Mouse (Mus musculus): ENCODE data around the gene Clca3a1. TPM values are rescaled to one million over a fixed set of nuclear protein-coding genes. Genes with fewer than 3 reads are reported as not detected.
"Not testable (repeated sequence)": the region's sequence is repeated elsewhere in the genome, so short reads cannot be mapped to it uniquely, and the experiment has no call there.

The Clca3a1 gene
- 0.94 and 0.97 TPM in 2 replicates for polyA plus RNA-seq (2015; fragmentation: Nextera tagmentation; extraction: Ambion mirVana)

DNA sequence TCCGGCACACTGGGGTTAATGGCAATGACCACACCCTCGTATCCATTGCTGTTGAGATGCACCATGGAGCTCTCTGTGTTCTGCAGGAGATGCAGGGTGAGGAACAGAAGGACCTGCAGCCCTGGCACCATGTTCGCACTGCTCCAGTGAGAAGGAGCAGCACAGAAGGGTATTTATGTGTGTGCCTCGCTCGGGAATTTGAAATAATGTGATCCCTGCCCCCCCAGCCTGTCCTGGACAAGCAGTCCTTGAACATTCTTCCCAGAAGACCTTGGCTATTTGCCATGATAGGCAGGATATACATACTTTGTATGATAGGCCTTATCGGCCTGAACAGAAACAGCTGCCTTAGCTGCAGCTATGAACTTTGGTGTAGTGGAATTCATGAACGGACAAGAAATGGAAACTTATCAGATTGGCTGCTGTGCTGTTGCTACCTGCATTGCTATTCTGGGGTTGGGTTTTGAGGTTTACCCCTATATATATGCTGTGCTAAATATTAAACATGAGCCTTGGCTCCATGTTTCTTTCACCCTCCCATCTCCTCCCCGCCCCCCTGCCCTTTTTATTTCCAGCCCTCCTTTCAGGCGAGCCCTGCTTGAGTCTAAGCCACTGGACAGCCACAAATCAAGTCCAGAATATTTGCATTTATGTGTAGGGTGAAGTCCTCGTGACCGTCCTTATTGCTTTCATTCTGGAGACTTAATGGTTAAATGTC, at the start of gene Clca3a1:
Gene Clca3a1, minus strand, starts transcription at position 386 of the 718 bp plus-strand sequence.
- Histone ChIP-seq H3K9me3 (no peaks in the 10 kb centered on the region), H3K36me3 (no peaks in the 10 kb centered on the region), H3K4me1 (peaks cover 4% of the 10 kb centered on the region; the same call in 1 of the 2 replicates), H3K27me3 (no peaks in the 10 kb centered on the region), H3K27ac (no peak within 1 kb of the TSS), H3K4me3 (no peak within 1 kb of the TSS), H3K4me2 (no peak within 1 kb of the TSS), H3K9ac (no peak within 1 kb of the TSS)
- ATAC-seq (ENCODE audit: insufficient number of reproducible peaks, low FRiP score, low TSS enrichment, low read depth): no peak
- 60% methylated on average over 11 of the region's 11 CpGs for whole genome bisulfite sequencing

DNA sequence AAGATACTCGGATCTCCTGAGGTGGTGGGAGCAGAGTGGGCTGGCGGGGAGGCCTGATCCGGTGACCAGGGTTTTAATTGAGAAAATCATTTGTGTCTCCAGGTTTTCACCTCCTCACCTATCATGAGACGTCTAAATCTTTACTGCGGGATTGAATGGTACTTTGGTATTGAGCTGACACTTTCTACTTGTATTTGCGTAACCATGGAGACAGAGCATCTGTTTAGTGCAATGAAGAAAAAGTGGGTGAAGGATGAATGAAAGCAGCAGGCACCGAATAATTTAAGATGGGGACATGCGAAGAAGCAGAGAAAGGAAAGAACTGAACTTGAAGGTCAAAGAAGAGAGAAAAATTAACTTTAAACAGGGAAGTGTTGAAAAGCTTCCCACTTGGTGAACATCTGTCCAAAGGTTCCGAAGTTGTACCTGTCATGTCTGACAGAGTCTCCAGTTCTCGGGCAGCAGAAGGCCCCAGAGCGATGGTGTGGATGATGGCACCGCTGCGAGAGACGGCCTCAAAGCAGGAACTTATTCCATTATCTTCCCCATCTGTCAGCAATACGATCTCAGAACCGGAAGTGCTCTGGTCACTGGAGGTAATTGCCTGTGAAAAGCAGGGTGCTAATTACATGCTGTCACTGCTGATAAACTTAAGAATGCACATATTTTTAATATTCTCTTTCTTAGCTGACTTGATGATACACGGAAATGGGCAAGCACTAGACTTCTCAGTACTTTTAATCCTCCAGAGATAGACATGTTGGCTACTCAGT, 47.6 kb upstream of the Clca3a1 start:
- 57% methylated on average over 16 of the region's 17 CpGs for WGBS
- not testable (repeated sequence) for H3K36me3 ChIP-seq

GRCm38 (mm10) chr3:144806626-144807025, 45.8 kb upstream of the Clca3a1 start:
- H3K27me3 ChIP-seq; H3K9me3 ChIP-seq; H3K4me2 ChIP-seq; H3K4me3 ChIP-seq; ATAC-seq (ENCODE audit: insufficient number of reproducible peaks, low FRiP score, low TSS enrichment, low read depth); H3K9ac ChIP-seq; H3K27ac ChIP-seq; H3K36me3 ChIP-seq; H3K4me1 ChIP-seq: not testable (repeated sequence)
- WGBS: 79% methylated on average over 2 of the region's 2 CpGs

More for the DNA sequence above, 47.6 kb upstream of the Clca3a1 start:
- not testable (repeated sequence) for H3K4me3 ChIP-seq; H3K4me1 ChIP-seq; H3K27me3 ChIP-seq; H3K4me2 ChIP-seq; H3K27ac ChIP-seq; H3K9me3 ChIP-seq; ATAC-seq (ENCODE audit: insufficient number of reproducible peaks, low FRiP score, low TSS enrichment, low read depth); H3K9ac ChIP-seq

DNA sequence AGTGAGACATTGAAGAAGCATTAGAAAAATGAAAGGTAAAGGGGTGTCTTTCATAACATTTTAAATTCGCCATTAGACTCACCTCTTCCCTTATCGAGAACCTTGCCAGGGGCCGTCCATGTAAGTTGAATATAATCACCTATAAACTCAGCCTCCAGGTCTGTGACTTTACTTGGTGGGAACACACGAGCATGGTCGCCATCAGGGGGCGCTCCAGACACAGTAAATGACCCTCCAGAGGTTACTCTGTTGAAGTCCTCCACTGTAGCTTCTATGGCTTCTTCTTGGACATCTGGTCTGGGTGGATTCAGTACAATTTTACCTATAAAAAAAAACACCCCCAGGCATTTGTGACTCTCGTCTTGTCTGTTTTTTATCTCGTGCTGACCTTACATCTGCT, 41.1 kb upstream of the Clca3a1 start:
- ATAC-seq (ENCODE audit: insufficient number of reproducible peaks, low FRiP score, low TSS enrichment, low read depth): no peak
- H3K4me2 ChIP-seq: no peak overlapping the region
- H3K4me1 ChIP-seq: no peaks in the 10 kb centered on the region
- H3K9ac ChIP-seq: no peak overlapping the region
- no peaks in the 10 kb centered on the region for H3K27me3 ChIP-seq
- H3K36me3 ChIP-seq: no peaks in the 10 kb centered on the region
- H3K27ac ChIP-seq: no peak overlapping the region
- 27% methylated on average over 8 of the region's 8 CpGs for WGBS
- H3K4me3 ChIP-seq: no peak overlapping the region
- H3K9me3 ChIP-seq: no peaks in the 10 kb centered on the region

GRCm38 (mm10) chr3:144785181-144786148, 24.7 kb upstream of the Clca3a1 start:
- Histone ChIP-seq H3K4me3 (no peak overlapping the region), H3K27ac (no peak overlapping the region), H3K27me3 (no peaks in the 10 kb centered on the region), H3K36me3 (no peaks in the 10 kb centered on the region), H3K4me1 (no peaks in the 10 kb centered on the region), H3K4me2 (no peak overlapping the region), H3K9ac (no peak overlapping the region), H3K9me3 (no peaks in the 10 kb centered on the region)
- WGBS: 71% methylated on average over 11 of the region's 11 CpGs
- ATAC-seq (ENCODE audit: insufficient number of reproducible peaks, low FRiP score, low TSS enrichment, low read depth): no peak

DNA sequence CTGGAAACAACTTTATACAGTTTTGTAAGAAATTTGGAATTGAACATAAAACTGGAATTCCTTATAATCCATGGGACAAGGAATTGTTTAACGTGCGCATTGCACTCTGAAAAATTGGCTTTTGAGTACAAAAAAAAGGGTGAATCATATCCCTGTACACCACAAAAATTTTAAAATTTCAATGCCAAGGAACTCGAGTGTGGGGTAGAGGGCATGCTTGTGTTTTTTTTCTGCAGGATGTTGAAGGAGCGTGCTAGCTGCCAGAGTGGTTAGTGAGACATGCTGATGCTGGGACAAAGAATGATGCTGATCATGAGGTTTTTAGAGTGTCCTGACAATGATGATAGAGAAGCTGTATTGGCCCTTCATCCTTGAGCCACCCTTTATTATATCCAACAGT, 4.4 kb upstream of the Clca3a1 start:
- H3K27me3 ChIP-seq: no peaks in the 10 kb centered on the region
- peaks cover 4% of the 10 kb centered on the region; the same call in 1 of the 2 replicates for H3K4me1 ChIP-seq
- H3K4me3 ChIP-seq: no peak overlapping the region
- ATAC-seq (ENCODE audit: insufficient number of reproducible peaks, low FRiP score, low TSS enrichment, low read depth): no peak
- H3K36me3 ChIP-seq: no peaks in the 10 kb centered on the region
- H3K27ac ChIP-seq: no peak overlapping the region
- H3K9ac ChIP-seq: no peak overlapping the region
- no peaks in the 10 kb centered on the region for H3K9me3 ChIP-seq
- 82% methylated on average over 4 of the region's 4 CpGs for WGBS
- no peak overlapping the region for H3K4me2 ChIP-seq

DNA sequence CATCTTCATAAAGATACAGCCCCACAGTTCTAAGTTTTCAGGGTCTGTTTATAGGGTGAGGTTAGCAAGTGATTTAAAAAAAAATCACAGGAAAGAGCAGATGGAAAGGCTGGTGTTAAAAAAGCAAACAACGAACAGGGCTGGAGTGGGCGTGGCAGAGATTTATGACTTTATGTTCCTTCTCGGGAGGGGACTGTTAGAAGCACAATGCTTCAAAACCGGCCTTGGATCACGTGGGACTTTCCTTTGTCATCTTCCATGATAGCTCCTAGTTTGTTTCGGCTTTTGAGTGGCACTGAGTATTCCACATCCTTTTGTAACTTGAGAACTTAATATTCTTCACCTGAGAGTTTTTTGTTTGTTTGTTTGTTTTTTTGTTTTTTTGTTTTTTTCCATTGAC, 677 bp upstream of the Clca3a1 start:
- Histone ChIP-seq H3K27me3 (no peaks in the 10 kb centered on the region), H3K9ac (no peak overlapping the region), H3K9me3 (no peaks in the 10 kb centered on the region), H3K36me3 (no peaks in the 10 kb centered on the region), H3K4me1 (peaks cover 4% of the 10 kb centered on the region; the same call in 1 of the 2 replicates), H3K27ac (no peak overlapping the region), H3K4me3 (no peak overlapping the region), H3K4me2 (no peak overlapping the region)
- ATAC-seq (ENCODE audit: insufficient number of reproducible peaks, low FRiP score, low TSS enrichment, low read depth): no peak
- 33% methylated on average over 6 of the region's 6 CpGs for WGBS

DNA sequence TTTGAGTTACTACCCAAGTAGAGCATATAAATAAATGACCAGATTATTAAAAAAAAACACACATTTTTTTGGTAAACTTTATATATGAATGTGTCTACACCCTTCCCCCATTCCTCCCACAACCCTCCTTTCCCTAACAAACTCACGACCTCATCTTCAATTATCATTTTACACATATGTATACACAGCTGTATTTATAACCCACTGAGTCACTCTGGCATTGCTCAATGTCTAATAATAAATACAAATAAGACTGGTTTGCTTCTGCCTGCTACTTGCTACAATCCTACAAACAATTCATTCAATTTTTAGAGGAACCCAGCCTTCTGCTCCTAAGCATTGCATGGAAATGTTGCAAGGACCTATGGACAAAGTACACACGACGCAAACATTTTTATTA, 1.1 kb downstream of the Clca3a1 start:
- ATAC-seq (ENCODE audit: insufficient number of reproducible peaks, low FRiP score, low TSS enrichment, low read depth): no peak

DNA sequence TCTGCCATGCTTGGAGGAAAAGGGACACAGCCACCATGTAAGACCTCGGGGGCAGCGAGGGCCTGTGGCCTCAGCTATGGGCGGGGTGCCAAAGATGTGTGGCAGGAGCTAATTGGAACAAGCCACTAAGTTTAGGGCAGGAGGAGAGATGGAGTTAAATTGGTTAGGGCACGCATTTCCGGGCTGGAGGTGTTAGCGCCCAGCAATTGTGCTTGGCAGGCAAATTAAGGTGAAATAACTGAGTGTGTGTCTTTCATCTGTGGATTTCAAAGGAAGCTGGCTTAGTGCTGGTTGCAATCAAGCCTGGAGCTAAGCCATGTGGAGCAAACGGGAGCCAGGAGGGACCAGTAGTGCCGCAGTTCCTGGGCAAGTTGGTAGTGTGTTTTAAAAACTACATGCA, 4.7 kb downstream of the Clca3a1 start:
- not testable (repeated sequence) for H3K4me2 ChIP-seq; ATAC-seq (ENCODE audit: insufficient number of reproducible peaks, low FRiP score, low TSS enrichment, low read depth); H3K27ac ChIP-seq; H3K4me3 ChIP-seq; H3K9ac ChIP-seq; H3K36me3 ChIP-seq; H3K27me3 ChIP-seq; H3K9me3 ChIP-seq; H3K4me1 ChIP-seq
- WGBS: 34% methylated on average over 8 of the region's 8 CpGs

More for the DNA sequence above, 1.1 kb downstream of the Clca3a1 start:
- H3K9me3 ChIP-seq: no peaks in the 10 kb centered on the region
- H3K9ac ChIP-seq: no peak overlapping the region
- peaks cover 4% of the 10 kb centered on the region; the same call in 1 of the 2 replicates for H3K4me1 ChIP-seq
- no peaks in the 10 kb centered on the region for H3K27me3 ChIP-seq
- 78% methylated on average over 3 of the region's 3 CpGs for WGBS
- no peak overlapping the region for H3K4me2 ChIP-seq
- no peak overlapping the region for H3K27ac ChIP-seq
- no peak overlapping the region for H3K4me3 ChIP-seq
- H3K36me3 ChIP-seq: no peaks in the 10 kb centered on the region

- Histone ChIP-seq H3K4me2 (no peak overlapping the region), H3K27me3 (no peaks in the 10 kb centered on the region), H3K9me3 (no peaks in the 10 kb centered on the region), H3K4me1 (no peaks in the 10 kb centered on the region), H3K4me3 (no peak overlapping the region), H3K27ac (no peak overlapping the region), H3K9ac (no peak overlapping the region), H3K36me3 (no peaks in the 10 kb centered on the region)
- no peak for ATAC-seq (ENCODE audit: insufficient number of reproducible peaks, low FRiP score, low TSS enrichment, low read depth)
- WGBS: 8% methylated on average over 2 of the region's 2 CpGs
These were observed 7.7 kb downstream of the Clca3a1 start for GRCm38 (mm10) chr3:144753120-144753519.

- not testable (repeated sequence) for H3K27ac ChIP-seq; H3K36me3 ChIP-seq; H3K4me2 ChIP-seq; H3K9ac ChIP-seq; H3K27me3 ChIP-seq; H3K9me3 ChIP-seq; H3K4me3 ChIP-seq; H3K4me1 ChIP-seq; ATAC-seq (ENCODE audit: insufficient number of reproducible peaks, low FRiP score, low TSS enrichment, low read depth)
- WGBS: 56% methylated on average over 21 of the region's 21 CpGs
These were observed 11.5 kb downstream of the Clca3a1 start for GRCm38 (mm10) chr3:144749062-144749963.
